Mouse (Mus musculus): ENCODE measurements around the gene Tpsb2.

The Tpsb2 gene

DNA sequence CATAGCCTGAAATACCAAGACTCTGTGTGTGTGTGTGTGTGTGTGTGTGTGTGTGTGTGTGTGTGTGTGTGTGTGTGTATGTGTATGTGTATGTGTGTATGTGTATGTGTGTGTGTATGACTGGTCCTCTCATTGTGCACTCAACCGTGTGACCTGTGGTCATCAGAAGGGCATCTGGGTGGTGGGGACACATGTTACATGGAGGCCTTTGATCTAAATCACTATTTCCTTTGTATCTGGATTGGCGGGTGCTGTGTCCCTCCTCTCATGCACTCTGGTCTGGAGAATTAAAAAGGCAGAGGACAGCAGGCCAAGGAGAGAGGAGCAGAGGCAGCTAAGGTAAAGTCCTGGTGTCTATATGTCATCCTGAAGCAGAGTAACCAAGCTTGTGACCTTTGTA, at the start of gene Tpsb2:
Tpsb2 (plus strand) TSS at position 301 of the 400 bp plus-strand sequence.
- DNase-seq (ENCODE audit: low read depth, low spot score), result no peak

DNA sequence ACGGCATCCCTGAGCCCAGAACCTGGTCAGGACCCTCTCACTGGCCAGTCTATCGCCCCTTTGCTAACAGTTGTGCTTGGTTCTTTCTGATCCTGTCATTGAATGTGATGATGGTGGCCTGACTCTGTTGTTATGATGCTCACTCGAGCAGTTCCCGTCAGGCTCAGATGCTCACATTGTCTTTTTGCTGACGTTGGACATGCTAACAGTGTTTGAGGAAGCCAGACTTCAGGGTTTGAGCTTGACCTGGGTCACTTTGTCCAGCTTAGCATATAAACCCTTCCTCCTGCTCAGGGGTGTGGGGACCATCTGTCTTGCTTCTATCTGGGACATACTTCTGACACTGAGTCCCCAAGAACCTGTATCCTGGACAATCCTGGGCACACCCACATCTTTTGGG, 47.8 kb upstream of the Tpsb2 start, which contains the start of gene Prss29:
Prss29 (plus strand) TSS at position 301 of the 400 bp plus-strand sequence.
- DNase-seq (ENCODE audit: low read depth, low spot score), result no peak

DNA sequence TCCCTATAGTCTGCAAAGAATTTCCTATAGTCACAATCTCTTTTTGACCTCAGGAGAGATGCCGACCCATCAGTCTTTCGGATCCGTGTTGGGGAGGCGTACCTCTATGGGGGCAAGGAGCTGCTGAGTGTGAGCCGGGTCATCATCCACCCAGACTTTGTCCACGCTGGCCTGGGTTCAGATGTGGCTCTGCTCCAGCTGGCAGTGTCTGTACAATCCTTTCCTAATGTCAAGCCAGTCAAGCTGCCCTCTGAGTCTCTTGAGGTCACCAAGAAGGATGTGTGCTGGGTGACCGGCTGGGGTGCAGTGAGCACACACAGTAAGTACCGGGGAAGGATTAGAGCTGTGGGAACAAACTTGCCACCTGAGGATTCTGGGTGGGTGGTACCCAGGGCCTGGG, 45.3 kb upstream of the Tpsb2 start:
- no peak for DNase-seq (ENCODE audit: low read depth, low spot score)

DNA sequence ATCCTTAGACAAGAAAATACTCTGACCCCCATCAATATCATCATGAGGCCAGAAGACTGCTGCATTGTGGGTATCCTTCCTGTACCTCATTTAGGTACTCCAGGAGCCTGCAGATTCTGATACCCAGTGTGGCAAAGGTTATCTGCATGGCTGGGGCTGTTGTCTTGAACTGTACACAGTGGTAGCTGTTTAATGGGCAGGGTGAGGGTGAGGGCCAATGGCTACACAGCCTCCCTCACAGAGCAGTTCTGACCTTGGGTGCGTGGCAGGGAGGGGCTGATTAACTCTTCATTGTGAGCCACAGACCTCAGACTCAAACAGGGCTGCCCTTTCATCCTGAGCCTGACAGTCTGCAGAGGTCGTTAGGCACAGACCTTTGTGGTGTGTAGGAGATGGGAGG, 43.2 kb upstream of the Tpsb2 start:
- no peak for DNase-seq (ENCODE audit: low read depth, low spot score)

DNA sequence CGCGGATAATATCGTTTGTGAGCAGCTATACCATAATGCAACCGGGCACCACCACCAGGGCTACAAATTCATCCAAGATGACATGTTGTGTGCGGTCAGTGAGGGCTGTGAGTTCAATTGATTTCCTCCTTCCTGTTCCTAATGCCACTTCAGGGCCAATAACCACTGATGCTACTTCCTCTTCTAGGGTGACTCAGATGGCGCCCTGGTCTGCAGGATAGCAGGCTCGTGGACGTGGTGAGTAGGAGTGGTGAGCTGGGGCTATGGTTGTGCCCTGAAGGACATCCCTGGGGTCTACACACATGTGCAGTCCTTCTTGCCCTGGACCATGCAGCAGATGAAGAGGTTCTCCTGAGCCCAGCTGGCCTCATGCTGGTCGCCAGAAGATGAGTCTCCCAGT, 33.8 kb upstream of the Tpsb2 start:
- DNase-seq (ENCODE audit: low read depth, low spot score), result no peak

DNA sequence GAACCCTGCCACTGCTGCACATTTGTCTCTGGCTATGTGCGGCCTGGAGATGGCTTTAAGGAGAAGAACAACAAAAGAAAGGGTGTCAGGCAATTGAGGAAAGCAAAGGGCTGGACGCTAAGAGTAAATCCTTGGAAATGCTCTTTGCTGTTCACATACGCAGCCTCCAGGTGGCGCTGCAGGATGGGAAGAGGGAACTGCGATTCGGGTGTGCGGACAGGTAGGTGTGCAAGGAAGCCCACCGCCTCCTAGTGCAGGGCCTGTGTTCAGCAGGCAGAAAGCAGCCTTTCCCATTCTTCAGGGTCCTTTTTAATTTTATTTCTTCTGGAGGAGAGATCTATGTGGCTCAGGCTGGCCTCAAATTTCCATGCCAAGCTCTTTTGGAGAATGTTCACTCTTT, 32.2 kb upstream of the Tpsb2 start:
- peak; percentile 88 for DNase-seq (ENCODE audit: low read depth, low spot score)

DNA sequence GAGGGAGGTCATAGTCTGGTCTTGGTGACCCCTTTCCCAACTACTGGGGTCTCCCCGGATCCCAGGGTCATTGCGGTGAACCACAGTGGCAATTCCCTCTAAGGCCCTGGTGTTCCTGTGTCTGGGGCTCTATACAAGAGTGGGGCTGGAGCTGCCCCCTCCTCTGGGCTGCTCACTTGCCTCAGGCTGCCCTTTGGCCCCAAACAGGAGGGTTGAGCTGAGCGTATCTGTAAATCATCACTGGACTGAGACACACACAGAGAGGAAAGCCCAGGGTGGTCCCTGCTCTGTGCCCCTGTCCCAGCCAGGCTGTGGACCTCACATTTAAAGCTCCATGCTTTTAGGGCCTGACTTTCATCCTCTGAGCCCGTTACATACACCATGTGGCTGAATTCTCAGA, 27.9 kb upstream of the Tpsb2 start:
- no peak for DNase-seq (ENCODE audit: low read depth, low spot score)

DNA sequence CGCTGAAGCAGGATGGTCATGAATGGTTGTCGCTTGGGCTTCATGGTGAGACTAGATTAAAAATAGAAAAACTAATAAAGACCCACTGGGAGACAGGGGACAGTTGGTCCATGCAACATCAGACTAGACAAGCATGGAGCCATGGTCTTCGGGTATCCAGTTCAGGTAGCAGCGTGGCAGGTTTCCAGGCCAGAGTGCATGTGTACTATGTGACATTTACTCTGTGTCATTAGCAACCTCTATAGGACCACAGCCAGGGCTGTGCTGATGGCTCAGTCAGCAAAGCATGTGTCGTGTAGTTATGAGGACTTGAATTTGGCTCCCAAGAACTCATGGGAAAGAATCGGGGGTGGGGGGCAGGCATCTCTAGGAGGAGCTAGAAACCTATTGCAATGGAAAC, 26.1 kb upstream of the Tpsb2 start:
- DNase-seq (ENCODE audit: low read depth, low spot score), result no peak

DNA sequence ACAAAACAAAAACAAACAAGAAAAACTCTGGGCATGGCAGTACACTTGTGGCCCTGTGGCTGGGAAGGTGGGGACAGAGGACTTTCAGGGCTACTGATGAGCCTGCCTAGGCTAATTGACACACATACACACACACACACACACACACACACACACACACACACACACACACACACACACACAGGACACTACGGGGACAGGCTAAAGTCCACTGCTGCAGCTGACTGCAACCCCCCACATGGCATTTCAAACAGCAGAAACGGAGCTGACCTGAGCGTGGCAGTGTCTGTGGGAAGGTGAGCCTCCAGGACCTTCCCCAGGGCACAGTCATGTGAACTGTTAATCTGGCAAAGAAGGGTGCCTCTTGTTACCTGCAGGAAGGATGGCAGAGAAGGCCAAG, 24.6 kb upstream of the Tpsb2 start:
- no peak for DNase-seq (ENCODE audit: low read depth, low spot score)

DNA sequence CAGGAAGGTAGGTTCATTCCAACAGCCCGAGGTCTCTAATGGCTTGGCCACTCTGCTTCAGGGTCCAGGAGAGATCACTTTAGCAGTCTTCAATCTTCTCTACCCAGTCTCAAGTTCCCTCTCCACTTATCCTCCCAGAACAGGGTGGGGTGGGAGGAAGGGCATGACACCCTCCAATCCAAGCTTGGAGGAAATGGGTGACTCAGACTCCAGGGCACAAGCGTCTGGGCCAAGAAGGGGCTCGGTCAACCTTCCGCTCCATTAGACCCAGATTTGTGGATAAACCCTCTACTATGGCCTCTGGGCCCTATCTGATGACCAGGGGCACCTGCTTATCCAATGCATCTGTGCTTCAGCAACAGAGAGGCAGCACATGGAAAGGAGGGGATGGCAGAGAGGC, 20.6 kb upstream of the Tpsb2 start, which contains the start of gene Tpsab1:
Tpsab1 (minus strand) TSS at position 101 of the 400 bp plus-strand sequence.
- no peak for DNase-seq (ENCODE audit: low read depth, low spot score)

DNA sequence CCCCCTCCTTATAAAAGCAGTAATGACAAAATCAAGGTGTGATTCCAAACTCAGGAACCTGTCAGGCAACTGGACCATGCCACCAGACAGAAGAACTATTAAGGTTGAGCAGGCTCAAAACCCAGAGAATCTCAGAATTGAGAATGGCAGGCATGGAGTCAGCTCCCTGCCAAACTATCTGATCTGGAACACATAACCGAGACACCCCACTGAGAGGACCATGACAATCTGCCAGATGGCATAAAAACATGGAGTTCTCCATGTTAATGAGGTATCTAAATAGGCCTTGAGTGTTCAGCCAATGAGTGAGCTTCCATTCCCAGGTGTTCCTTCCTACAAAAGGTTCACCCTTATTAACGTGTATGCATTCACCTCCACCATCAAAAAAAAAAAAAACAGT, 4.8 kb upstream of the Tpsb2 start:
- DNase-seq (ENCODE audit: low read depth, low spot score), result no peak

DNA sequence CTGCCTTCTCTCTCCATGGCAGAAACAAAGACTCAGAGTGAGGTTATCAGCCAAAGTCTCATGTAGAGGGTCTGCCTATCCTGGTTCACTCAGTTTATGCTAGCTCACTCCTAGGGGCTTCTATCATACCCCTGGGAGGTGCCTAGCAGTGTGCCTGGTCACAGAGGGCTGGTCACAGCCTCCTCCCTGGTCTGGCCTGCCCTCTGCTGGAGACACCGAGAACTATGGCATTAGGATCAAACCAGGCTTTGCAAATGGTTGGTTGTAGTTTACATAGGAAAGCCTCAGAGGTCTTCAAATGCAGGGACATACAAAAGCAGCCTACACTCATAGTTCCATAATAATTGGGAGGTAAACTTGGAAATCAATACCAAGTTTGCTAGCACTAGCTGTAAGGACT, 2.4 kb upstream of the Tpsb2 start:
- peak; percentile 77 for DNase-seq (ENCODE audit: low read depth, low spot score)

DNA sequence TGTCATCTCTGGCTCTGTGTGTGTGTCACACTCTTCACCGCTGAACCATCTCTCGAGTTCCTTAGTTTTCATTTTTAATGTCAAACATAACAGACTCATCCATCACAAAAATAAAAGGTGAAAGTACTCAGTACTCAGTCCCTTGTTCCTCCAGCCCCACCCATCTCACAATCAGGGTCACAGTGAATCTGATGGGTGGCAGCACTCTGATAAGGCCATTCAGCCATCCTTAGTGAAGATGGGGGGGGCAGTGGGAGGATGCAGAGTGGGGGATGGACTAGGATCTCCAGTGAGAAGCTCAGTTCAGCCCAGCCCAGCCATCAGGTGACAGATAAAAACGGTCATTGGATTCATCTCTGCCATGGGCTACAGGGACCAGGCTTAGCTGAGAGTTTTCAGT, 2.9 kb downstream of the Tpsb2 start, which contains the start of gene Tpsg1:
Tpsg1 (plus strand) TSS at position 301 of the 400 bp plus-strand sequence.
- no peak for DNase-seq (ENCODE audit: low read depth, low spot score)

DNA sequence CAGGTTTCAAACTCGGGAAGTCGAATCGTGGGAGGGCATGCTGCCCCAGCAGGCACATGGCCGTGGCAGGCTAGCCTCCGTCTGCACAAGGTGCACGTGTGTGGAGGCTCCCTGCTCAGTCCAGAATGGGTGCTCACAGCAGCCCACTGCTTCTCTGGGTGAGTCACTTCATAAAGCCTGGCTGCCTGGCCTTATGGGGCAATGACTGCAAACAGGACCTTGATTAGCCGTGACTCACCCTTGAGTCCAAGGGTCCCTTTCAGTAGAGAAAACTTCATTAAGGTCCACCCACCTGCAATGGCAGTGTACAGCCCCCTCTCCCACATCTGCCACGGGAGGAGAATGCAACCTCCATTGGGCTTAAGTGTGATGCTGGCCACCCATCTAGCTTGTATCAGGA, 6.4 kb downstream of the Tpsb2 start:
- no peak for DNase-seq (ENCODE audit: low read depth, low spot score)

DNA sequence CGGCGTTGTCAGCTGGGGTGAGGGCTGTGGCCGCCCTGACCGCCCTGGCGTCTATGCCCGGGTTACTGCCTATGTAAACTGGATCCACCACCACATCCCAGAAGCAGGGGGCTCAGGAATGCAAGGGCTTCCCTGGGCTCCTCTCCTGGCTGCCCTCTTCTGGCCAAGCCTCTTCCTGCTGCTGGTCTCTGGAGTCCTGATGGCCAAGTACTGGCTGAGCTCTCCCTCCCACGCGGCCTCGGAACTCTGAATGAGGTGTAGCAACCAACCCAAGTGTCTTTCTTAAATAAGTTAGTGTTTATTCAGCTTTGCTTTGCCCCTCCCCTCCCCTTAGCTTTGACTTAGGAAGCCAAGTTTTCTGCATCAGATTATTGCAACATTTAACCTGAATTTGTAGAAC, 7.9 kb downstream of the Tpsb2 start:
- DNase-seq (ENCODE audit: low read depth, low spot score), result peak; percentile 26

DNA sequence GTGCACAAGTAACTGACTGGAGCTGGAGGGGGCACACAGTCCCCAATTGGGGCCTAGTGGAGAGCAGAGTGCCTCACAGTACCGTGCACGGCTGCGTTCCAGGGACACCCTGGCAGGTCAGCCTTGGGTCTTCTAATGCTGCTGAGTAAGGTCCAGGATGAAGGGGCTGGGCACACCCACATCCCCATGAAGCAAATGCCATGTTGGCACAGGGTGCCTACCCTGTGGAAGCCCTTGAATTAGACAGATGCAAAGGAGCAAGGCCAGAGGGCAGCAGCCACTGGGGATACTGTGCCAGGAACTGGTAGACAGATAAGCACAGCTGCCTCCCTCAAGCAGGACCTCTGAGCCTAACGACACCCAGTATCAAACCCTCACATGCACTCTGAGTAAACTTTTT, 28.4 kb downstream of the Tpsb2 start:
- DNase-seq (ENCODE audit: low read depth, low spot score), result no peak

DNA sequence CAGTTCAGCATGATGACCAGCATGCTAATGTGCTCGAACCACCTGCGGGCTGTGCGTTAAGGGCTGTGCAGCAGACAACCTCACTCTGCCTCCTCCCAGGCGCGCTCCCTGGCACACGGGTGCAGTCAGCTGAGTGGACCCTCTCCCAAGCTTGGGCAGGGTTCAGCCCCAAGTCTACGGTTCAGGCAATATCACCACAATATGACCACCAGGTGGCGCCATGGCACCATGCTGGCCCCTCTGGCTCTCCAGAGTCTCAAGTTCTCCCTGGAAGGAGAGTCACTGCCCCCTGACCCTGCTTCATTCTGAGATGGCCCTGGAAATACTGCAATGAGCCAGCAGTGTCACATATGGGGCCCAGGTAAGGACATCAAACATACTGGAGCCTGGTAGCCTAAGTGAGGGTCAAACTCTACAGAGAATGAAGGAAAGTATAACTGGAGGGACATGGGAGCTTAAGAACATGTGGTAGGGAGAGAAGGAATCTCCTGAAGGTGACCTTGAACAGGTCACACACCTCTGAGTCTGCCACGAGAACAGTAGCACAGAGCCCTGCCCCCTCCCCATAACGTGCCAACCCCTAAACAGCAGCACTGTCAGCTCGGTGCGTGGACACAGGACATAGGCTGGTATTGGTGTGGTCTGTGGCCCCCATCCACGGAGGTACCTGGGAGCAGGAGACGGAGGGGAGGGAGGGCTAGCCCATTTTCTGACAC, 31.9 kb downstream of the Tpsb2 start:
- peak; percentile 86 for DNase-seq (ENCODE audit: low read depth, low spot score)

DNA sequence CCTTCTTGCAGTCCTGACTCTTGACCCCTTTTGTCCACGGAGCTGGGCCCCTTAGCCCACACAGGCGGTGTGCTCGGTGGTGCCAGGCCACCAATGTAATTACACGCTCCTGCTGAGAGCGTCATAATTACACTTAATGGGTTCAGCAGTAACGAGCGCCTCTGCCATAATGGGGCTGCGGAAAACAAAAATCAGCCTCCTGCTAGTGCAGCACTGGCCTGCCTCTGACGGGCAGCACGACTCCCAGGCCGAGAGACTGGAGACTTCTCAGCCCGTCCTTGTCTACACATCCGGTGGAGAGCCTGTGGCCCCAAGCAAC, 32.4 kb downstream of the Tpsb2 start:
- DNase-seq (ENCODE audit: low read depth, low spot score), result no peak

DNA sequence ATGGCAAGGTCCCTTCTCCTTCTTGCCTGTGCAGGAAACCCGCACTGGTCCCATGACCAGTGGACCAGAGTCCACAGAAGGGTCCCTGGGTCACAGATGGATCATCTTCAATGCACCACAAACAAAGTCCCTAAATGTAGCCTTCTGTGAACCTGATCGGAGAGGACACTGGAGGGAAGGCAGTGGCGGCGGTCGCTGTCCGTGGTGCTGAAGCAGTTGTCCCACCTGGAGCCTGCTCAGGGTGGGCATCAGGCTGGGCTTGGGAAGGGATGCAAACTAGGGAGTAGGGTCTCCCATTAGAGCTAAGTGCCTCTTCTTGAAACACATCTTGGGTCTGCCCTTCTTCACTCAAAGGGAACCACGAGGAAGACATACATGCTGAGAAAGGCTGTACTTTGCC, 34.3 kb downstream of the Tpsb2 start:
- peak; percentile 52 for DNase-seq (ENCODE audit: low read depth, low spot score)

DNA sequence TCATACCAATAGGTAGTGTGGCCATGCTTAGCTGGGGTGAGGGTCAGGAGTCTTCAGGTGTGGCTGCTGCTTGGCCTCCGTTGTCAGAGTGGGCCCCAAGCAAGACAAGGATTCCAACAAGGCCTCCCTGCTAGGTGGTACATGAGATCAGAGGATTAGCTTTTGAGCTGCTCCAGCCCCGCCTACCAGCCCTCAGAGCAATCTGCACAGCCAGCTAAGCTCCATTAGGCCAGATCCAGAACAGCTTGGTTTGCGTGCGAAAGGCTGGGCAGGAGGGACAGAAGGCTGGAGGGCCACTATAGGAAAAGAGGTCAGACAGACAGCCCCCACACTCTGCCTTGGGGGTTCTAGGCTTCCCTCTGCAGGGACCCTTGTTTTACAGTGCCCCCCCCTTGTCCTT, 35.4 kb downstream of the Tpsb2 start:
- no peak for DNase-seq (ENCODE audit: low read depth, low spot score)

DNA sequence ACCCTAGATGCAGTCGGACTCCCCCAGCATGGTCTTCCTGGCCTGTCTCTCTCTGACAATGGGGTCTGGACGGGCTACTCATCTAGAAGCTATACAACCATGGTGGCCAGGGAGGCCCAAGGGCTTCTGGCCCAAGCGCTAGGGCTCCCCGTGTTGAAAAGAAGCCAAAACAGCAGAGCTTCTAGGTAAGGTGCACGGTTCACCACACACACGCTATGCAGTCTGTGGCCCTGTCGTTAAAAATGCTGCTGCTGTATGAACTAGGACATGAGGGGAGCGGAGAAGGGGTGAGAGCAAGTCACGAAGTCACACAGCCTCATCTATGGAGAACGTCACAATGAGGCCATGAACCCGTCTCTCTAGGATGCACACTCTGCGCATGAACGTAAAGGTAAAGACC, 36.1 kb downstream of the Tpsb2 start:
- DNase-seq (ENCODE audit: low read depth, low spot score), result no peak

DNA sequence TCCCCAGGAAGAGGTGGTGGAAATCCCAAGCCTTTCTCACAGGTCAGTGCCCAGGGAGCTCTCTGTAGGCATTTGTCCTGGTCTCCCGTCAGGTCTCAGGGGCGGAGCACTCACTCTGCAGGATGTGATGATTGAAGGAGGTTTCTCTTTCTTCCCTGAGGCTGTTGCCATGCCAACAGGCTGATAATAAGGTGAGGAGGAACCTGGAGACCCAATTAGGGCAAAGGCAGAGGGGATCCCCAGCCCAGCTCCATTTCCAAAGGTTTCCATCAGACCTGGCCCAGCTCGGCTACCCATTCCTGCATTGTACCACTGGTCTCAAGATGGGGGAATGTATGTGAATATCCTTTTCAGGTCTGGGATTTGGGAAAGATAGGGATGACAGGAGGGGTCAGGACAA, 38.1 kb downstream of the Tpsb2 start:
- no peak for DNase-seq (ENCODE audit: low read depth, low spot score)

DNA sequence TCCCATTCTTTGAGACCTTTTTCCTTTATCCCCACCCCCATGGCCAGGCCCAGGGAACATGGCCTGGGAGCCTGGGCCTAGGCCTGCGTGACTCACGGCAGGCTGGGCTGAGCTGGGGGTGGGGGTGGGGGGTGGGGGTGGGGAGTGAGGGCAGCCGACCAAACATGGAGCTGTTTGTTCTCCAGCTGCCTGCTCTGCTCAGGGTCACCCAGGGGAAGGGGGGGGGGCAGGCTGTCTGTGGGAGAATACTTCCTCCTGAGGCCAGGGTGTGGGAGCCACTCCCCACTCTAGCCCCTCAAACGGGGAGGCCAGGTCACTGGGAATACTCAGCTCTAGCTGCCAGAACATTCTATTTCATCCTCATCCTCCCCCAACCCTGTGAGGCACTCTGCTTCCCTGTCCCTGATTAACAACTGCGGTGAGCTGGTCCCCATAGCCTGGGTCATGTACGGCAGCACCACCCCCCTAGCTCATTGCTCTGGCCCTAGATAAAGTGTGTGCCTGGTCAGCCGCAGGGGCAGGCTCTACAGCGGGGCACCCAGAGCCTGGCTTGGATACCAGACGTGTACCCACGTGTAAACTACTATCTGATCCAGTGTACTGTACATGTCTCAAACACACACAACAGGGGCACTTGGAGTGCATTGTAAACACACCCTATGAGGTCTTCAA, 39.3 kb downstream of the Tpsb2 start:
- DNase-seq (ENCODE audit: low read depth, low spot score), result no peak
